Mouse (Mus musculus) natural killer cell, adult 2 months (primary cell): ENCODE data around the gene Cadm3.
A peak's percentile ranks its signal among the peaks of the same experiment; 100 is the strongest.

Source experiments
- DNase-seq, 2 experiments: peaks; one replicate each; pipeline ENCODE4 v3.0.0; 2022; ENCODE audit warnings: low spot score in 2 of 2

The Cadm3 gene

GRCm38 (mm10) chr1:173367356-173368046 lies at the start of gene Cadm3:
Gene Cadm3 (minus strand): TSS chr1:173367695.
- DNase-seq, result no peak

GRCm38 (mm10) chr1:173414631-173415030 lies 47.1 kb upstream of the Cadm3 start:
- DNase-seq, result no peak

- DNase-seq, result peak in 1 of 2 experiments; percentile 55
Observed at GRCm38 (mm10) chr1:173411863-173412262, 44.4 kb upstream of the Cadm3 start.

GRCm38 (mm10) chr1:173409066-173409465 lies 41.6 kb upstream of the Cadm3 start:
- DNase-seq, result peak; percentile 32 to 69

- DNase-seq, result no peak
Observed at GRCm38 (mm10) chr1:173404696-173405309, 37.3 kb upstream of the Cadm3 start.

GRCm38 (mm10) chr1:173398323-173398970 lies 31.0 kb upstream of the Cadm3 start:
- DNase-seq, result peak; percentile 47 to 73

- no peak for DNase-seq
Observed at GRCm38 (mm10) chr1:173391754-173392153, 24.3 kb upstream of the Cadm3 start.

- DNase-seq, result no peak
Observed at GRCm38 (mm10) chr1:173389901-173390401, 22.5 kb upstream of the Cadm3 start.

GRCm38 (mm10) chr1:173389431-173389830 lies 21.9 kb upstream of the Cadm3 start:
- no peak for DNase-seq

GRCm38 (mm10) chr1:173381436-173381835 lies 13.9 kb upstream of the Cadm3 start:
- DNase-seq, result no peak

- DNase-seq, result peak in 1 of 2 experiments; percentile 19
Observed at GRCm38 (mm10) chr1:173377380-173378112, 10.1 kb upstream of the Cadm3 start.

GRCm38 (mm10) chr1:173374020-173374419 lies 6.5 kb upstream of the Cadm3 start:
- DNase-seq, result no peak

GRCm38 (mm10) chr1:173371586-173371985 lies 4.1 kb upstream of the Cadm3 start:
- DNase-seq, result no peak

- DNase-seq, result no peak
Observed at GRCm38 (mm10) chr1:173370456-173370855, 3.0 kb upstream of the Cadm3 start.

- DNase-seq, result no peak
Observed at GRCm38 (mm10) chr1:173369611-173370010, 2.1 kb upstream of the Cadm3 start.

GRCm38 (mm10) chr1:173366701-173367355 lies 667 bp downstream of the Cadm3 start:
- no peak for DNase-seq

- no peak for DNase-seq
Observed at GRCm38 (mm10) chr1:173365970-173366409, 1.5 kb downstream of the Cadm3 start.

- DNase-seq, result no peak
Observed at GRCm38 (mm10) chr1:173364125-173364800, 3.2 kb downstream of the Cadm3 start.

- no peak for DNase-seq
Observed at GRCm38 (mm10) chr1:173363436-173363835, 4.1 kb downstream of the Cadm3 start.

GRCm38 (mm10) chr1:173361651-173362050 lies 5.8 kb downstream of the Cadm3 start:
- peak in 1 of 2 experiments; percentile 15 for DNase-seq
